Mouse (Mus musculus) fibroblast of lung, adult 2 months (primary cell): ENCODE measurements around the gene Cyp2d10.
"Not testable (repeated sequence)": the region's sequence is repeated elsewhere in the genome, so short reads cannot be mapped to it uniquely, and the experiment has no call there.

ENCODE experiments used
- DNase-seq: peaks from one replicate; pipeline ENCODE4 v3.0.0-alpha.2; 2011; ENCODE audit warnings: low read depth

Gene Cyp2d10

GRCm38 (mm10) chr15:82406981-82407380 is at the start of gene Cyp2d10:
TSS of gene Cyp2d10 (minus strand) at chr15:82407195.
- DNase-seq, result no peak

- DNase-seq, result not testable (repeated sequence)
These were observed 49.2 kb upstream of the Cyp2d10 start for GRCm38 (mm10) chr15:82456086-82456790.

DNA sequence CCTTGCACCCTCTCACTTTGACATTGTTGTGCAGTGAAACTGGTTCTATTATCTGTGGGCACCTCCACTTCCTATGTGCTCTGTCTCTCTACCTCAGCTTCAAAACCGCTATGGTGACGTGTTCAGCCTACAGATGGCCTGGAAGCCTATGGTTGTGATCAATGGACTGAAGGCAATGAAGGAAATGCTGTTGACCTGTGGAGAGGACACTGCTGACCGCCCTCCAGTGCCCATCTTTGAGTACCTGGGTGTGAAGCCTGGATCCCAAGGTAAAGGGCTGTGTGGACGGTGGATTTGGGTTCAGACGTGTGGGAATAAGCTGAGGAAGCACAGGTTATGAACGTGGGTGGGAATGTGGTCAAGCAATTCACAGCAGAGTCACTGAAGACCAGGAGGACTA is 46.5 kb upstream of the Cyp2d10 start:
- not testable (repeated sequence) for DNase-seq

DNA sequence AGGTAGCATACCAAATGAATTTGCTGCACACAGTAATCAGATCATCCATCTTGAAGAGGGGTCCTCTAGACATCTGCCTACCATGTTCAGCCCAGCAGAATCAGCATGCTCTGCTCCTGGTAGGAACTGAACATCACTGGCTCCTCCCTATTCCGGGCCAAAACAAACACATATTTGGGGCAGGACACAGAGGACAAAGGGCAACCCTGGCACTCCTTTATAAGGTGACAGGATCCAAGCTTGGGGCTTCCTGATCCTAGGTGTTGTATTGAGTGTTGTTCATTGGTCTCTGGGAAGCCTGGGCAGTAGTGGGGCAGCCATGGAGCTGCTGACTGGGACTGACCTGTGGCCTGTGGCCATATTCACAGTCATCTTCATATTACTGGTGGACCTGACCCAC is 45.1 kb upstream of the Cyp2d10 start:
- DNase-seq, result not testable (repeated sequence)

- DNase-seq, result not testable (repeated sequence)
These were observed 43.0 kb upstream of the Cyp2d10 start for GRCm38 (mm10) chr15:82450045-82450444.

GRCm38 (mm10) chr15:82445196-82445595 is 38.2 kb upstream of the Cyp2d10 start:
- no peak for DNase-seq

GRCm38 (mm10) chr15:82443658-82444057 is 36.7 kb upstream of the Cyp2d10 start:
- no peak for DNase-seq

GRCm38 (mm10) chr15:82437975-82438617 is 31.1 kb upstream of the Cyp2d10 start:
- DNase-seq, result no peak

GRCm38 (mm10) chr15:82435606-82436005 is 28.6 kb upstream of the Cyp2d10 start:
- DNase-seq, result no peak

DNA sequence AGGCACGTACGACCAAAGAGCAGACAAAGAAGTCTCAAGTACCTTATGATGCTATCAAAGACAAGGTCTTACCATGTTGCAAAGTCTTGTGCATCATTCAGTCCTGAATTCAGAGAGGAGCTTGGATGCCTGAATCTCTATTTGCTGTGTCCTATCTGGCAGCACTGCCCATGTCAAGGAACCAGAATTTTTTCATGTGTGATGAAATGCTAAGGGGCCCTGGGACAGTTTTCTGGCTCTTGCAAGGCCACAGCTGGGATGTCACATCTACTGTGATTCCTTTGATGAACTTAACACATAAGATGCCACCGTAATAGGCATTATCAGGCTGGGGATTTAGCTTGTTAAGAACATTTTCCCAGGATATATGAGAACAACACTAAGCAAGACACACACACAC is 28.0 kb upstream of the Cyp2d10 start:
- no peak for DNase-seq

DNA sequence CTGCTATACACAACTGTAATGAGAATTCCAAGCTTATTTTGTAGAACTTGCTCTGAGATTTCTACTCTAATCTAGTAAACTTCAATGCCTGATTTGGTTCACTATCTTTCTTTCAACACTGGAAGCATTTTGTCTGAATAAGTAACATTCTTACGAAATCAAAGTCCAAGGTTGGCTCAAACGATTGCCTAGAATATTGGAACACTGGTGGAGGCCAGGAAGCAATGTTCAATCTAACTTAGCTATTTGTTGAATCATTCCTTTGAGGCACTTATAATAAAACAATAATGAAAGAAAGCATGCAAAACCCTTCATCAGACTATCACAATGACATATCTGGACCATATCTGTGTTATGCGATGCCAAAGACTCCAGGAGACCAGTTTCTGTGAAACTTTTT is 27.5 kb upstream of the Cyp2d10 start:
- no peak for DNase-seq

DNA sequence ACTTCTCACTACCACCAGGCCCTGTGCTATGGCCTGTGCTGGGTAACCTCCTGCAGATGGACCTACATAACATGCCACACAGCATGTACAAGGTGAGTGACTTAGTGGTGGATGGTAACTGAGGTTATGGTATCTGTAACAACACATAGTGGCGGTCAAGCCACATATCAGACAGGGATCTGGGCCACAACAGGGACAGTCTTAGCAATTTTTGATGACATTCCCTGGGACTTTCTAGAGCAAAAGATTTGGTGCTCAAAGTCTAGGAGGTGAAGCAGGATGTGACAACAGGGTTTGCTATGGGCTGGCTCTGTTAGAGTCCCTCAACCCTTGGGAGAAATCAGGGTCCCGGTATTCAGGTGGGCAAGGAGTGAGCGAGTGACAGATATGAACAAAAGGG is 26.6 kb upstream of the Cyp2d10 start:
- DNase-seq, result no peak

DNA sequence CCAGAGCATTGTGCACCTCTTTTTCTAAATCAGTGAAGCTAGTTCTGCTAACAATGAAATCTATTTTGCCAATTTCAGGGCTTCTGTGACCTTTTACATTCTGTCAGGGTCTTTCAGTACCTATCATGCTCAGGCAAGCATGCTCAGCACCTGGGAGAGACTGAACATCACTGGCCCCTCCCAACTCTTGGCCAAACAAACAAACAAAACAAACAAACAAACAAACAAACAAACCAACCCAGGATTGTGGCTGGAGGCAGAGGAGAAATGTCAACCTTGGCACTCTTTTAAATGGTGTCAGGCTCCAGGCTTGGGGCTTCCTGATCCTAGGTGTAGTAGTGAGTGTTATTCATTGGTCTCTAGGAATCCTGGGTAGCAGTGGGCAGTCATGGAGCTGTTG is 26.1 kb upstream of the Cyp2d10 start, which contains the start of gene Cyp2d9:
Gene Cyp2d9 (plus strand): TSS at position 301 of the 400 bp plus-strand sequence.
- no peak for DNase-seq

- no peak for DNase-seq
These were observed 16.5 kb upstream of the Cyp2d10 start for GRCm38 (mm10) chr15:82423471-82423870.

DNA sequence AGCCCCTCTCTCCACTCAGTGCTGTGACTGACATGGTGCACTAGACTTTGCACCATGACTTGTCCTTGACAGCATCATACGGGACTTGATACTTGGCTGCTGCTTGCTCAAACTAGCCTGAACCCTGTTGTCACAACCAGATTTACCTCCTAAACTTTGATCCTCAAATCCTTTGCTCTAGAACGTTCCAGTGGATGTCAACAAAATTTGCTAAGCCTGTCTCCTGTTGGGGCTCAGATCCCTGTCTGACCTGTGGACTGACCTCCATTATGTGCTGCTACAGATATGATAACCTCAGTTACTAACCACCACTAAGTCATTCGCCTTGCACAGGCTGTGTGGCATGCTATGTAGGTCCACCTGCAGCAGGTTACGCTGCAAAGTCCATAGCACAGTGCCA is 15.9 kb upstream of the Cyp2d10 start:
- no peak for DNase-seq

GRCm38 (mm10) chr15:82418616-82419015 is 11.6 kb upstream of the Cyp2d10 start:
- DNase-seq, result no peak

DNA sequence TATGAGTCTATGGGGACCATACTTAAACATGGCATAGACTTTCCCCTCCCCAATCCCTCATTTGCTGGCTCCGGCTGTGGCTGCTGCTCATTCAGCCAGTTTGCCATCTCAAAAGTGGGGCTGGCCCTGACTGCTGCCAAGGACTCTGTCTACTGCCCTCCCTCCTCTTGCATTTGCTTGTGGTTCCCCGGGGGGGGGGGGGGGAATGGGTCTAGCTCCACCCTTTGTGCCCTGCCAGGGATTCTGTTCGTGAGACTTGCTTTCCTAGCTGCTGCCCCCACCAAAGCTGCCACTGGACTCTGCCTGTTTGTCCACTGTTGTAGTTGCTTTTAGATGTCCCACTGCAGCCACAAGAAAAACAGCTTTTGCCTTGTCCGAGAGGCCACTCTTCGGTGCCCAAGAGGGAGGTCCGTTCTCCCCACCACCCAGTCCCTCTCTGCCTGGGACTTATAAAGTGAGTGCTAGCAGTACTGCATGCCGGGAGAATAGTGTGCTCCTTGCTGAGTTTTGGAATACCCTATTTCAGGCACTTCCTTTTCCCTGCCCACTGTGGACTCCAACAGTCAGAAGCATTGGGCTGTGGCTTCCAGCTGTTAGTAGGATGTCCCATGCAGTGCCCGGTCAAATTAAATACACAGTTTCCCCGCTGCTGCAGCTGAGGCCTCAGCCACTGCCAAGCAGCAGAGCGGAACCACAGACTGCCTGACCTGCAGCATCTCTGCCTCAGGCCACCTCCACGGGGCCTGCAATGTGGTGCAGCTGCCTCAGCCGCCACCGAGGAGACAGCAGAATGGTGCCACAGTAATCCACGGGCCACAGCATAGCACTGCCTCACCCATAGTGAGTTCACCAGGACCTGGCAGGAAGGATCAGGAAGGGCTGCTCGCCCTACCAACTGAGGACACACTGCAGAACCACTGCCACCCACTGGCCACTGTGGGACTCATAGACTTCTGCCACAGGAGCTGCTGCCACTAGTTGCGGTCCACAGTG is 10.1 kb upstream of the Cyp2d10 start:
- DNase-seq, result peak; percentile 81

GRCm38 (mm10) chr15:82407536-82407935 is 541 bp upstream of the Cyp2d10 start:
- DNase-seq, result no peak

GRCm38 (mm10) chr15:82404163-82404562 is 2.8 kb downstream of the Cyp2d10 start:
- DNase-seq, result no peak

DNA sequence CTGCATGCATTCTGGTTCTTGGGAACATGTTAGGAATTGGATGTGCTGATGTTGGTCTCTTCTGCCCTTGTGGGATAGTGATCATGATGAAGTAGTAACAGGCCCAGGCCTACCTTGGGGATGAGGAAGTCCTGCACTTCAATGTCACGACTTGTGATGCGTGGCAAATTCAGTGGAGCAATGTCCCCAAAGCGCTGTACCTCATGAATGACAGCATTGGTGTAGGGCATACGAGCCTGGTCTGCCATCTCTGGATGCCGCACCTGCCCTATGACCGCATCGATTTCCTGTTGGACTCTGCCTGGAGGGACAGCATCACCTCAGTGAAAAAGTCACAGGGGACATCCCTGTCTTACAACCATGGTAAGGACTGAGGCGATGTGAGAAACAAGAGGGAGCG is 3.4 kb downstream of the Cyp2d10 start:
- DNase-seq, result no peak

- DNase-seq, result no peak
These were observed 4.3 kb downstream of the Cyp2d10 start for GRCm38 (mm10) chr15:82402741-82403140.

DNA sequence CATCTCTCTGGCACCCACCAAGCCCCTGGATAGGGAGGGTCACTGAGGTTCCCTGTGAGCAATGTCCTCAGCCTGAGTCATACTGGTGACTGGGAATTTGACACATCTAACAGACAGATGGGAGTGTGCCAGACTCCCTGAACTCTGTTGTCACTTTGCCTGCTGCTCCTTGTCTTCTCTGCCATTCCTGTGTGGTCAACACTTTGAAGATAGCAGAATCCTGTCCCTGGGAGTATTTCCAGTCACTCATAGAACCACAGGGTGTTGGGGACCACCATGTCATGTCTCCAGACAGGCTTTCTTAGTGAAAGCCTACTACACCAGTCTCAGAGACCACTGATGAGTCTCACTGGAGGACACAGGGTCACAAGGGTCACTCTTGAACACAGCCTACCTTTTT is 4.9 kb downstream of the Cyp2d10 start:
- no peak for DNase-seq
